In the genomic region with DNA sequence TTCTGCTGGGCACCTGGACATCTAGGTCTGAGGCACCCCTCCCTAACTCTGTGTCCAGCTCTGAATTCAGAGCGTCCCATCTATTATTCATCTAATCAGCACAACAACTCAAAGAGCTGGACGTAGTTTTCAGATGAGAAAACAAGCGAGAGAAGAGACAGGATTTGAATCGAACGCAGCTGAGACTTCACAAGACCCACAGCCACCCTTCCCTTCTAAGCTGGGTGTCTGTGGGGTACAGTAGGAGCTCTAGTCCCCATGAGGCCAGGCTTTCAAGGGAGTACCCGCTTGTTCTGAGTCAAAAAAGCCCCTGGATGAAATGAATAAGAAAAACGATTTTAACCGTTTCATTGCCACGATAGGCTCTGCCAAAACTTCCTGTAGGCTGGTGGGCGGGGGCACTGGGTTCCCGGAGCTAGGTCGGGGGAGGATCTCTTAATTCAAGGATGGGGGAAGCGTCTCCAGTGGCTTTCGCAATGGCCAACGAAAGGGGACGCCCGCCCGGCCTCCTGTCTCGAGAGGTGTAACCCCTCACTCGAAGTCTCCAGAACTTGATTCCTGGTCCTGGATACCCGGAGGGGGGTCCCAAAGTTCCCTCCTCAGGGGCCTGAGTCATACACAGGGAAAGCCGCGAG, we compare ENCODE assay signal across 8 mouse cellular contexts. TPM values are rescaled to one million over a fixed set of nuclear protein-coding genes. Genes with fewer than 3 reads are reported as not detected.
DNase-seq lines count a peak whose midpoint lies in the region; ATAC-seq and TF ChIP-seq lines count a peak whose summit lies in the region.

No protein-coding gene starts in this region.

- DNase-seq in heart, postnatal 14 days: no peak
- peak; percentile 56 for DNase-seq in ES-CJ7 (ENCODE audit: low read depth, low spot score)
- no peak for DNase-seq in ovary, adult 18-20 months (ENCODE audit: low spot score)
- no peak for DNase-seq in urinary bladder, adult 2 months (ENCODE audit: low spot score)

- no peaks in the 10 kb centered on the region for H3K36me3 ChIP-seq in heart, embryonic 15.5 days
- no peaks in the 10 kb centered on the region for H3K36me3 ChIP-seq in forebrain, embryonic 16.5 days (ENCODE audit: control insufficient read depth, insufficient read depth)
- H3K36me3 ChIP-seq in liver, embryonic 15.5 days (replicated peaks): no peaks in the 10 kb centered on the region
- H3K36me3 ChIP-seq in small intestine, adult 2 months (ENCODE audit: control insufficient read depth, insufficient read depth, low read length): no peaks in the 10 kb centered on the region

- peak overlapping the region; percentile 72 for H3K27ac ChIP-seq in heart, embryonic 15.5 days
- peak overlapping the region; percentile 75 for H3K27ac ChIP-seq in forebrain, embryonic 16.5 days (ENCODE audit: low read length)
- peak overlapping the region; percentile 83 for H3K27ac ChIP-seq in liver, embryonic 15.5 days (replicated peaks)
- H3K27ac ChIP-seq in small intestine, adult 2 months (ENCODE audit: insufficient read depth, low read depth, low read length): peak overlapping the region; percentile 80

- peaks cover 54% of the 10 kb centered on the region for H3K4me1 ChIP-seq in heart, embryonic 15.5 days (replicated peaks)
- peaks cover 37% of the 10 kb centered on the region for H3K4me1 ChIP-seq in forebrain, embryonic 16.5 days (replicated peaks; ENCODE audit: control insufficient read depth, insufficient read depth, low read length)
- H3K4me1 ChIP-seq in liver, embryonic 15.5 days (replicated peaks): peaks cover 96% of the 10 kb centered on the region
- H3K4me1 ChIP-seq in small intestine, adult 2 months (ENCODE audit: control insufficient read depth, insufficient read depth, insufficient read length, low read length): peaks cover 55% of the 10 kb centered on the region

- H3K27me3 ChIP-seq in heart, embryonic 15.5 days: no peaks in the 10 kb centered on the region
- peaks cover 12% of the 10 kb centered on the region; the same call in 1 of the 2 replicates for H3K27me3 ChIP-seq in forebrain, embryonic 16.5 days (replicated peaks; ENCODE audit: control insufficient read depth, insufficient read depth, low read length)
- no peaks in the 10 kb centered on the region for H3K27me3 ChIP-seq in liver, embryonic 15.5 days
- H3K27me3 ChIP-seq in small intestine, adult 2 months (ENCODE audit: control insufficient read depth, insufficient read depth, low read length): no peaks in the 10 kb centered on the region

- no peak for TF ChIP-seq POLR2A in small intestine, adult 2 months (IDR thresholded peaks at IDR 0.05; ENCODE audit: low read depth, low read length)

- WGBS in heart, embryonic 15.5 days: 2% methylated on average over 23 of the region's 23 CpGs
- WGBS in forebrain, embryonic 16.5 days: 2% methylated on average over 23 of the region's 23 CpGs
- WGBS in liver, embryonic 15.5 days (ENCODE audit: insufficient replicate concordance): 2% methylated on average over 23 of the region's 23 CpGs
- 2% methylated on average over 23 of the region's 23 CpGs for WGBS in small intestine, adult 2 months

- no peak for ATAC-seq in heart, embryonic 15.5 days (replicated peaks; ENCODE audit: insufficient number of reproducible peaks, insufficient read depth, low FRiP score, low read depth)
- no peak for ATAC-seq in forebrain, embryonic 16.5 days
- ATAC-seq in liver, embryonic 15.5 days (ENCODE audit: insufficient read depth): no peak

- peak overlapping the region; percentile 61 for H3K4me3 ChIP-seq in heart, embryonic 15.5 days
- H3K4me3 ChIP-seq in forebrain, embryonic 16.5 days (replicated peaks; ENCODE audit: low read length): peak overlapping the region; percentile 51
- peak overlapping the region; percentile 62 for H3K4me3 ChIP-seq in liver, embryonic 15.5 days (replicated peaks)
- H3K4me3 ChIP-seq in small intestine, adult 2 months (ENCODE audit: low read depth, low read length): peak overlapping the region; percentile 64

- intact Hi-C loops in heart, postnatal 14 days (cut with DNase I): no loop called here

- peak overlapping the region; percentile 64 for H3K9ac ChIP-seq in heart, embryonic 15.5 days
- H3K9ac ChIP-seq in forebrain, embryonic 16.5 days (replicated peaks; ENCODE audit: low read depth, low read length): peak overlapping the region; percentile 62
- H3K9ac ChIP-seq in liver, embryonic 15.5 days: peak overlapping the region; percentile 57

- H3K9me3 ChIP-seq in heart, embryonic 15.5 days (replicated peaks): no peaks in the 10 kb centered on the region
- H3K9me3 ChIP-seq in forebrain, embryonic 16.5 days (ENCODE audit: control insufficient read depth, low read length): no peaks in the 10 kb centered on the region
- H3K9me3 ChIP-seq in liver, embryonic 15.5 days (replicated peaks): no peaks in the 10 kb centered on the region

- no peak for TF ChIP-seq CTCF in small intestine, adult 2 months (IDR thresholded peaks at IDR 0.05; ENCODE audit: extremely low read depth, insufficient read length, insufficient replicate concordance, low read depth, low read length)

- peak overlapping the region; percentile 99 for H3K4me2 ChIP-seq in heart, embryonic 15.5 days
- H3K4me2 ChIP-seq in forebrain, embryonic 16.5 days (ENCODE audit: low read length): peak overlapping the region; percentile 95
- H3K4me2 ChIP-seq in liver, embryonic 15.5 days: peak overlapping the region; percentile 99

RNA-seq across cellular contexts. Expression of a gene that starts 5.2 kb away (rescaled TPM):
- 5.3 and 8.8 TPM in 2 replicates for polyA plus RNA-seq in heart, embryonic 15.5 days (2015; fragmentation: Nextera tagmentation; extraction: Ambion mirVana)
- total RNA-seq in heart, postnatal 14 days (2021): 1 to 10 TPM; 1.6 to 2.0 TPM
- polyA plus RNA-seq in forebrain, embryonic 16.5 days (2015; fragmentation: Nextera tagmentation; extraction: Ambion mirVana): 31.3 and 39.8 TPM in 2 replicates
- polyA plus RNA-seq in liver, embryonic 15.5 days (2015; fragmentation: Nextera tagmentation; extraction: Ambion mirVana): 6.5 and 8.6 TPM in 2 replicates
- polyA plus RNA-seq in small intestine, adult 2 months (2012; rRNA removed): 26.3 and 56.9 TPM in 2 replicates
- polyA plus RNA-seq in urinary bladder, adult 2 months (2012; rRNA removed): 26.9 and 28.5 TPM in 2 replicates

RNA-seq across cellular contexts. Expression of a gene that starts 6.6 kb away (rescaled TPM):
- 11.0 and 16.6 TPM in 2 replicates for polyA plus RNA-seq in heart, embryonic 15.5 days (2015; fragmentation: Nextera tagmentation; extraction: Ambion mirVana)
- total RNA-seq in heart, postnatal 14 days (2021): 10 to 100 TPM; 11.2 to 13.9 TPM
- 7.6 and 8.2 TPM in 2 replicates for polyA plus RNA-seq in forebrain, embryonic 16.5 days (2015; fragmentation: Nextera tagmentation; extraction: Ambion mirVana)
- 18.2 and 22.1 TPM in 2 replicates for polyA plus RNA-seq in liver, embryonic 15.5 days (2015; fragmentation: Nextera tagmentation; extraction: Ambion mirVana)
- 122 and 329 TPM in 2 replicates for polyA plus RNA-seq in small intestine, adult 2 months (2012; rRNA removed)
- polyA plus RNA-seq in urinary bladder, adult 2 months (2012; rRNA removed): 97.4 and 121 TPM in 2 replicates

RNA-seq across cellular contexts. Expression of a gene that starts 15.6 kb away (rescaled TPM):
- polyA plus RNA-seq in heart, embryonic 15.5 days (2015; fragmentation: Nextera tagmentation; extraction: Ambion mirVana): 62.9 and 83.7 TPM in 2 replicates
- 10 to 100 TPM; 39.7 to 50.7 TPM for total RNA-seq in heart, postnatal 14 days (2021)
- polyA plus RNA-seq in forebrain, embryonic 16.5 days (2015; fragmentation: Nextera tagmentation; extraction: Ambion mirVana): 79.9 and 85.8 TPM in 2 replicates
- polyA plus RNA-seq in liver, embryonic 15.5 days (2015; fragmentation: Nextera tagmentation; extraction: Ambion mirVana): 101 TPM in 2 replicates
- polyA plus RNA-seq in small intestine, adult 2 months (2012; rRNA removed): 14.5 and 29.1 TPM in 2 replicates
- 49.4 and 49.5 TPM in 2 replicates for polyA plus RNA-seq in urinary bladder, adult 2 months (2012; rRNA removed)

RNA-seq across cellular contexts. Expression of a gene that starts 15.8 kb away (rescaled TPM):
- 596 and 644 TPM in 2 replicates for polyA plus RNA-seq in heart, embryonic 15.5 days (2015; fragmentation: Nextera tagmentation; extraction: Ambion mirVana)
- total RNA-seq in heart, postnatal 14 days (2021): 100 to 1,000 TPM; 627 to 727 TPM
- polyA plus RNA-seq in forebrain, embryonic 16.5 days (2015; fragmentation: Nextera tagmentation; extraction: Ambion mirVana): 1,287 and 1,394 TPM in 2 replicates
- polyA plus RNA-seq in liver, embryonic 15.5 days (2015; fragmentation: Nextera tagmentation; extraction: Ambion mirVana): 1,960 and 2,082 TPM in 2 replicates
- 70.6 and 141 TPM in 2 replicates for polyA plus RNA-seq in small intestine, adult 2 months (2012; rRNA removed)
- 215 and 231 TPM in 2 replicates for polyA plus RNA-seq in urinary bladder, adult 2 months (2012; rRNA removed)

RNA-seq across cellular contexts. Expression of a gene that starts 15.9 kb away (rescaled TPM):
- not detected in 2 replicates for polyA plus RNA-seq in heart, embryonic 15.5 days (2015; fragmentation: Nextera tagmentation; extraction: Ambion mirVana)
- 1 to 10 TPM; 1.1 to 2.7 TPM for total RNA-seq in heart, postnatal 14 days (2021)
- polyA plus RNA-seq in forebrain, embryonic 16.5 days (2015; fragmentation: Nextera tagmentation; extraction: Ambion mirVana): not detected in 2 replicates
- polyA plus RNA-seq in liver, embryonic 15.5 days (2015; fragmentation: Nextera tagmentation; extraction: Ambion mirVana): not detected in 2 replicates
- polyA plus RNA-seq in small intestine, adult 2 months (2012; rRNA removed): 3.2 TPM in 1 of 2 replicates, not detected in the other
- polyA plus RNA-seq in urinary bladder, adult 2 months (2012; rRNA removed): not detected in 2 replicates
